Mouse (Mus musculus) layer of hippocampus, adult 18-20 months (tissue): Measurements from ENCODE around the gene Srbd1. TPM values are rescaled to one million over a fixed set of nuclear protein-coding genes. Genes with fewer than 3 reads are reported as not detected.

Experiments used
- DNase-seq, 2 experiments: peaks; one replicate each; pipeline ENCODE4 v3.0.0; 2022; ENCODE audit warnings: low spot score in 2 of 2
- long read RNA-seq: library from polyadenylated mRNA; stranded (forward); transcript quantifications from one replicate; pipeline ENCODE4 v2.0.0, GENCODE M21; 2021
- total RNA-seq, 2 experiments: library from RNA; stranded (reverse); gene quantifications; 2 replicates each; pipeline ENCODE4 v1.2.3; 2021

The Srbd1 gene
- 10 to 100 TPM; 15.0 to 15.7 TPM for total RNA-seq
- long read RNA-seq, transcript Srbd1-201 (21 exons, 3,530 nt) = major isoform, 11 of 15 reads
- long read RNA-seq, partial matches to known transcripts = 0 of 15 reads
- long read RNA-seq, other reads (novel, unspliced or antisense) = 3 of 15 reads

DNA sequence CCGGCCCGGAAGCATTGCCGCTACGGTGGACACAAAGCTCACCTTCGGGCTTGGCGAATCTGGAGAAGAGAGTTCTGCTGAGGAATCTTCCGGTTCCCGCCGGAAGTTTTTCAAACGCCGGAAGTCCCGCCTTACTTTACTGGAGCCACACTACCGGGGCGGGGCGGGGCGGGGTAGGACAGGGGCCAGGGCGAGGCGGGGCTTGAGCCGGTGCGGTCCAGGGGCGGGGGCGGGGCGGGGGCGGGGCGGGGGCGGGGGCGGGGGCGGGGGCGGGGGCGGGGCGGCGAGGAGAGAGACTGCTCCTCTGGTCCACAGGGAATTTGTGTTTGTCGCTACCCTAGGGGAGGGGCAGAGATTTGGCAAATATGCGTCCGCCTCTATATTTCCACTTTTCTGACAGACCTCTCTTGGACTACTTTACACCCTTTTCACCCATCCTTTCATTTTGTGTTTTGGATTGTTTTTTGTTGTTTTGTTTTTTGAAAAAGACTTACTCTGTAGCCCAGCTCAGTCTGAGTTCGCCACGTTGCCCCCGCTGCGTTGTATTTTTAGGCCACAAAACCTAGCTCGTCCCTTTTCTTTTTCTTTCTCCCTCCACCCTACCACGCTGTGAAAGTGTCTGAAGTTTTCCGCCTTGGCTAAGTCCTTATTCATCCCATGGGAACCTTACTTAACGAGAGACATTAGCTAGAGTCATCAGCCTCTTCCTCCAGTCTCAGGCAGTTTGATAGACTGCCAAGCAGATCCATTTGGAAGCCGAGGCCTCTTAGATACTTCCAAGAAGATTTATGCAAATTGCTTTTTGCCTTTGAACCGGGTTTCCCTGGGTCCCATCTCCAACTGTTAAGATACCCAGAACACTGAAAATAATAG is at the start of gene Srbd1:
TSS of gene Srbd1 (minus strand) at position 97 of the 873 bp plus-strand sequence.
- DNase-seq = peak; percentile 76 to 93

DNA sequence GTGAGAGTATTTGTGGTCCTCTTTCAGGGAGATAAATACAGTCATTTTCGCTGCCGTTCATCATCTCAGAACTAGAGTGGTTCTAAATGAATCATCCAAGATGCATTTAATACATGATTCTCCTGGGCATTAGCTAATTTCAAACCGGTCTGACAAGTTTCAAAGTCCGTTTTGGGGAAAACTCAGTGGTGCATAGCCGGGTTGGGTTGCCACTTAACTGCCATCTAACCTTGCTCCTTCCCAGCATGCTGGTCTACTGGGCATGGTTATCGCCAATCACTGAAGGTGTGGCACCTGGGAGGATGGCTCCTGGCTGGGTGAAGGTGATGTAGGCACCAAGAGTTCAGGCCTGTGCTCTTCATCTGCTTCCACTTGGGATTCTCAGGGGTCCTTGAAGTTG is 49.0 kb upstream of the Srbd1 start:
- no peak for DNase-seq

DNA sequence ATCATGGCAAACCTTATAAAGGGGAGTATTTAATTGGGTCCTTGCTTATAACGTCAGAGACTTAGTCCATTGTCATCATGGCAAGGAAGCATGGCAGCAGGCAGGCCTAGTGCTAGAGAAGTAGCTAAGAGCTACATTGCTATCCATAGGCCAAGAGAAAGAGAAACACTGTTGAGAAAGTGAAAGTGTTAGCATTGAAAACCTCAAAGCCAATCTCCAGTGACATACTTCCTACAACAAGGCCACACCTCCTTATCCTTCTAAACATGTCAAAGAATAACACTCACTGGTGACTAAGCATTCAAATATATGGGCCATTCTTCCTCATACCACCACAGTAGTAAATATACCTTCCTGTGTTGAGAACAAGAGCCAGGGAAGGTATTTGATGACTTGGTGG is 42.8 kb upstream of the Srbd1 start:
- no peak for DNase-seq

DNA sequence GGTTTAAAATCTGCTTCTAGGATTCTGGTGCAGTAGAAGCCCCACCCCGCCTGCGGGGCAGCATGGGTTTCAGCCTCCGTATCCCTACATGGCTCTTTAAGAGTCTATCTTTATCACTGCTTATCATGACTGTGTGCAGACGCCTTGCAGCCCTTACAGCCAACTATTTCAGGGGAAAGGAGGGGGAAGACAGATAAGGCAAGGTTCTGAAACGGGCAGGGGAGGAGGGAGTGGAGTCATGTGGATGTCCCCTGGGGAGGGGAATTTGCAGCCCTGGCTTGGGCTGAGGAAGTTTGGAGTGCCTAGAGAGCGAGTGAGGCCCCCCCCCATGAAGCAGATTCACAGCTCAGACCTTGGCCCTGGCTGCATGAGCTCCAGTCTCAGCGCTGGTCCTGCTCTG is 40.6 kb upstream of the Srbd1 start:
- DNase-seq = no peak

DNA sequence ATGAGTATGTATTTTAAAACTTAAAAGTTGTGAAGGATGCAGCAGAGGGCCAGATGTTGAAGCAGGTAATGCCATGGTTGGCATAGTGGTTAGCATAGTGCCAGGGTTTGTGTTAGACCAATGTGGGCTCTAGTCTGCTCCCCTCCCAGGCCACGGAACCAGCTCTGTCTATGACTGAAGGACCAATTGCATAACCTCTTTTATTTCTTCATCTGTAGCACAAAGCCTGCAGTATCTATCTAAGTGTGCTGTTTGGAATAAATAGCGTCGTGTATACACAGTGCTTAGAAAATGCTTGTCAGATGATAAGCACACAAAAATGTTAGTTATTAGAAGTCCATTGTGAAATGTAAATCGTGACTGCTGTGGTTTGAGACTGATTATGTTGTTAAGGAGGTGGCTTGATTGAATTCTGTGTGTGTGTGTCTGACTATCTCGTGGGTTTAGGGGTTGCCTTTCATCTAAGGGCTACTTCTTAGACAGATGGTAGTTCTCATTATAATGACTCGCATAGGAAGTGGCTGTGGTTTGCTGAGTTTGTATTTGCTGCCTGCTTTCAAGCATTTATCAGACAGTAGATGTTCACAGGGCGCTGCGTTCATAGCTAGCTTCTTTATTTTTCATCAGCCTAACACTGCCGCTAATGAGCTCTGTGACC is 39.7 kb upstream of the Srbd1 start:
- DNase-seq = no peak

- DNase-seq = no peak
These were observed 38.8 kb upstream of the Srbd1 start for GRCm38 (mm10) chr17:86183788-86184187.

GRCm38 (mm10) chr17:86176722-86177121 is 31.7 kb upstream of the Srbd1 start:
- no peak for DNase-seq

- no peak for DNase-seq
These were observed 30.5 kb upstream of the Srbd1 start for GRCm38 (mm10) chr17:86175516-86175915.

DNA sequence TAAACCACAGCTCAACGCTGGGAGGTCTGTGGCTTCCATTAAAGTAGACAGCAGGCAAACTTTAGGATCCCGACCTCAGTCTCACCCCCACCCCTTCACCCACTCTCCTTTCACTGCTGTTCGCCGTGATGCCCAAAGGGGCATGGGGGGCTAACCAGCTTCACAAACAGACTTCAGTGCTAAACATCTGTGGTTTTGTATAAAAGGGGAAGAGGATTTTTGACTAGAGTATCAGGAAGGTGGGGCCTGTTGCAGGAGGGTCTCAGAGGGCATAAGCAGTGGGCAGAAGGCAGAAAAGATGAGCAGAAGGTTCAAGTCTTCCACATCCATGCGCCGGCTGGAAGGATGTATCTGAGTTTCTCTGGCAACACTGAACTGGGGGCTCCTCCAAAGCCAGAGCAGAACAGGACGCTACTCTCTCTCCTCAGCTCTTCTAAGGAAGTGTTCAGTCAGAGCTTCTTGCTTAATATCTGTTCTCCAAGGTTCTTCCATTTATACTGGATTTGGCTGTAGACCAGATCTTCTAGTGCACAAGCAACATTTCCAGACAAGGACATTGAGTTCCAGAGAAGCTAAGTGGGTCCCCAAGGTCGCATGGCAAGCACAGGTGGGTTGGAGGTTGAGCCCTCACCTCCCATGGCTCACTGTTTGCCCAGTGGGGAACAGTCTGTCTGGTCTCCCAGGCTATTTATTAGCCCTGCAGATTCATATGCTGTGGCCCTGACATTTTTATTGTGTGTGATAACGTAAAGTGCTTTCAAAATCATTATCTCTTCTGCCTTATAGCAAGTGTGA is 25.4 kb upstream of the Srbd1 start:
- no peak for DNase-seq

DNA sequence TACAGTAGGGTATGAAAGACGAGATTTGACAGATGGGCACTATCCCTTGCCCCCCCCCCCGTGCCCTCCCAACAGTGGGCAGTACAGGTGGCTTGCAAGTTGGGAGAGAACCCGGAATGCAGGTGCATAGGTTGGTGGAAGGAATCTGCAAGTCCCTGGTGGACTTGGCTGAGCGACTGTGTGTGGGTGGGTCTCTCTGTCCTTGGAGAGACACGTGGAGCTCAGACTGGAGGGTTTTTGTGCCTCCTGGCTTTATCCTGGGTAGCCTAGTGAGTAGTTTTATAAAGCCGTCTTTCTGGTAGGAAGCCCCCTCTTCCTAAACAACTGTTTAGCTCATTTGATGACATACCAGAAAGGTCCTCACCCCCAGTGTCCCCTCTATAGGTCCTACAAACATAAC is 24.1 kb upstream of the Srbd1 start:
- DNase-seq = peak in 1 of 2 experiments; percentile 55

DNA sequence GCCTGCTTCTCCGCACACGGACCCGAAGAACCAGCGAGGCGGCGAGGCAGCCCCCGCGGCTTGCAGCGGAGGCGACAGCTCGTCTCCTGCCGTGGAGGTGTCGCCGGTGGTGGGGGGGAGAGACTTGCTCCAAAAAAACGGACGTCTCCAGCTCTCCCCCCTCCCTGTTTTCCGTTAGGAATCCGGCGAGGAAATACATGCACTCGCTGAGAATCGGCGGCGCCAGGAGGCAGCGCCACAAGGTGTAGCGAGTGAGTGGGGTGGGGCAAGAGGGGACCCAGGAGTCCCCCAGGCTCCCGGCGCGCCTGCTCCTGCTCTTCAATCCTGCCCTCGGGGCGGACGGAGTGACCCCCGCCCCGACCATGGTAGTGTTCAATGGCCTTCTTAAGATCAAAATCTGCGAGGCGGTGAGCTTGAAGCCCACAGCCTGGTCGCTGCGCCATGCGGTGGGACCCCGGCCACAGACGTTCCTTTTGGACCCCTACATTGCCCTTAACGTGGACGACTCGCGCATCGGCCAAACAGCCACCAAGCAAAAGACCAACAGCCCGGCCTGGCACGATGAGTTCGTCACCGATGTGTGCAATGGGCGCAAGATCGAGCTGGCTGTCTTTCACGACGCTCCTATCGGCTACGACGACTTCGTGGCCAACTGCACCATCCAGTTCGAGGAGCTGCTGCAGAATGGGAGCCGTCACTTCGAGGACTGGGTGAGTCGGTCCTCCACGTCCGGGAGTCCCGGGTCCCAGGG is 23.4 kb upstream of the Srbd1 start:
- peak in 1 of 2 experiments; percentile 60 for DNase-seq

DNA sequence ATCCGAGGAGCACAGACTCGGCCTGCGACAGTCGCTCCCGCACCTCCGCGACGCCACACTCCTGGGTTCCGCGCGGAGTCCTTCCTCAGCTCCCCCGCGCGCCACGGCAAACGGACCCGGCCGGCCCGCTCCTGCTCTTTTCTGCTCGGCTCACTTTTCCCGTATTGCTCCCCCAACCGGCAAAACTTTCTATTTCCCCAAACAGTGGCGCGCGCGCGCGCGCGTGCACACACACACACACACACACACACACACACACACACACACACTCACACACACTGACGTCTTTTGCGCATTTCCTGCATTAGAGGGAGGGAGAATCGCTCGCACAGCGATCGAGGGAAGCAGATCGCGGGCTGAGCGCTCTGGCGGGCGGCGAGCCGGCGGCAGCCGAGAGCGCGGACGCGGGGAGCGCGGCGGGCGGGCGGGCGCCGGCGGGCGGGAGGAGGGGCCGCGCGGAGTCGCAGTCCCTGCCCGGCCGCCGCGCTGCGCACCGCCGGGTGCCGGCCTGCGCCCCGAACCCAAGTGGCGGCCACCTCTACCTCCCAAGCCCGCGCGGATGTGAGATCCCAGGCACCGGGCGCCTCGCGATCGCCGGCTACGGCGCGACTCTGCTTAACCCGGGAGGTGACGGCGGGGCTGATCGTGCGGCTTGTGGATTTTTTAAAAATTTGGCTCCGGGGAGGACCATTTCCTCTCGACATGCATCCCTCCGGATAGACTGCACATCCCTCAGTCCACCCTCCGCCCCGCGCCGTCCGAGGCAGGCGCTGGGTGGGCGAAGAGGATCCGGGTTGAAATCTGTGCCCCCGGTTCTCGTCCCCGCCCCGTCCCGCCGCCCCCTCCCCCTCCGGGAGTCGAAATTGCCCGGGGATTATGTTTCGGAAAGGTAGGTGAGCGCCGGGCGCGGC is 22.6 kb upstream of the Srbd1 start, which contains the start of gene Prkce:
TSS of gene Prkce (plus strand) at position 466 of the 911 bp plus-strand sequence.
- DNase-seq = peak; percentile 79 to 89

DNA sequence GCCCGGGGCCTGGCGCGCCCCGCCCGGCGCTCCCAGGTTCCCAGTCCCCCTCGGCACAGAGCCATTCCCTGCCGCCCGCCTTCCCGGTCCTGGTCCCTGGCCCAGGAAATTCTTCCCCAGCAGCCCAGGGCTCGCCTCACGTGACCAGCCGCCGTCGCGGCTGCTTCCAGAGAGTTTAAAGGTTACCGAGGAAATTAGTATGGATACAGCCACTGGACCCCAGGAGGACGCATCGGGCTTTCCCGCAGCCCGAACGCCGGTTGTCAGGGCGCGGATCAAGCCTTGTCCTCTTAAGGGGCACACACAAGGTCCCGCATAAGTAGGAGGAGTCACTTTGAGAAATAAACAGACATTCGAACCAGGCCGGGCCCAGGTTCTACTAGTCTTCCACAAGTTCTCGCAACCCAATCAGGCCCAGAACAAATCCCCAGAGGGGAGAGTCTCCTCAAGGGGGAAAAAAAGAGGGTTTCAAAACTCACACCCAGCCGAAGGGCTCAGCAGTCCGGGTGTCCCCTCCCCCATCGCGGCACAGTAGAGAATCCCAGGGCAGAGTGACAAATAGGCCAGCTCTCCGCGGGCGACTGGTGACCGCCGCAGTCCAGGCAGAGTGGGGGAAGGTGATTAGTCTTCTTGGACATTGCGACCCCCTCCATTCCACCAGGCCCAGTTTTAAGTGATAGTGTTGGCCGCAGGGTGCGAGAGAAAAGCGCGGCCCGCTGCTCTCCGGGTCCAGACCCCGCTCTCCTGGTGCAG is 21.8 kb upstream of the Srbd1 start:
- DNase-seq = peak; percentile 55 to 65

DNA sequence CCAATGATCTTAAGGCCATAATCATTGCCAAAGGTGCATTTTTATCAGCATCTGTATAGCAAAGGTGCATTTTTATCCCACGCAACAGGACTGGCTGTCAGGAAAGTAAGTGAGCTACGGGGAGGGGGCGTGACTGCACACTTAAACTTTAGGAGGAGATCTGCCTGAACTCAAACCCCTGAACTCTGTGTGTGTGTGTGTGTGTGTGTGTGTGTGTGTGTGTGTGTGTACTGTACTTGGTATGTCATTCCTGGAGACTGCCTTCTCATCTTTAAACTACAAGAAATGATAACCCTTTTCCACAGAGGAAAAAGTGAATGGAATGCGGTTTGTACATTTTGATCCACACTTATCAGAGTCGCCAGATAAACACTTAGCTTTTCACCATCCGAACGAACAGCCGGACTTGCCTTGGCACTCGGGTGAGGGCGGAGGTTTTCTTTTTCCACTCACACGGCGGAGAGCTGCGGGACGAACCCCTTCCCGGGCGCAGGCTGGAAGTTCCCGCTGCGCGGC is 21.1 kb upstream of the Srbd1 start:
- DNase-seq = no peak

DNA sequence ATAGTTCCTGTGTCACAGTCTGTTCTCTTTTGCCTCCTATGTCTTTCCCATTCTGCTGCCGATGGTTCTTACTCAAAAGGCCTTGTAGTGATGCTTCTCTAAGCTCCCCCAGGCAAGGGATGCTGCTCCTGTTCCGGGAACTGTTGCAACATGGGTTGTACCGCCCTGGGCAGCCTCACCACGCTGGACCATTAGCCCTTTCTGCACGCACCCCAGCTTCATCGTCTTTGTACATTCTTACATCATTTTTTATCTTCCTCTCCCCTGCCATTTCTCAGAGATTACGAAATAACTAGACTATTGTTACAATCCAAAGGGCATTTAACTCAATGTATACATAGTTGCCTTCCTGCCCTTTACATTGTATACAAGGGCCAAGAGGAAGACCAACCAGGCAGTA is 19.4 kb upstream of the Srbd1 start:
- no peak for DNase-seq

DNA sequence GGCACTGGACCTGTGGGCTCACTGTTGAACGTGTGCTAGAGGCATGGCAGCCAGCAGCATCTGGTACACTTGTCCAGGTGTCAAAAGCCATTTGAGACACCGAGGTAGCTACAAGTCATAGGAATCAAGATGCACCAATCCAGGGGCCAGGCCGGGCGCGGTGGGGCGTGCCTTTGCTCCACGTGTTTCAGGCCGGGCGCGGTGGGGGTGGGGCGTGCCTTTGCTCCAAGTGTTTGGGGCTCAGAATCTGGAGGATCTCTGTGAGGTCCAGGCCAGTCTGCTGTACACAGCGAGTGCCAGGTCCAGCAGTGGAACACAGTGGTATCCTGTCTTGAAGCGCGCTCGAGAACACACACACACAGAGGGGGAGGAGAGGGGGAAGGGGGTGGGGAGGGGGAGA is 17.7 kb upstream of the Srbd1 start:
- DNase-seq = no peak

- no peak for DNase-seq
These were observed 12.0 kb upstream of the Srbd1 start for GRCm38 (mm10) chr17:86156999-86157398.

GRCm38 (mm10) chr17:86150867-86151348 is 5.9 kb upstream of the Srbd1 start:
- DNase-seq = peak; percentile 54 to 85
